ENCODE assay signal across 8 mouse cellular contexts in genomic region chr1:138983465-138983864, GRCm38 (mm10). TPM values are rescaled to one million over a fixed set of nuclear protein-coding genes. Genes with fewer than 3 reads are reported as not detected.
DNase-seq lines count a peak whose midpoint lies in the region; ATAC-seq lines count a peak whose summit lies in the region.

No protein-coding gene starts in this region.

- ATAC-seq in frontal cortex, adult (ENCODE audit: low TSS enrichment), result peak; percentile 94

- no peak for DNase-seq in frontal cortex, postnatal 25 days (ENCODE audit: low spot score in 2 of 2)
- DNase-seq in urinary bladder, postnatal 14 days (ENCODE audit: low spot score), result peak; percentile 19
- no peak for DNase-seq in urinary bladder, postnatal 25 days (ENCODE audit: low spot score)
- DNase-seq in left cerebral cortex, postnatal 36 days (ENCODE audit: low spot score in 2 of 2), result peak; percentile 56 to 66
- DNase-seq in embryo, embryonic 10 days (ENCODE audit: low spot score), result no peak
- no peak for DNase-seq in gastrocnemius, postnatal 4 days (ENCODE audit: low spot score in 2 of 2)
- no peak for DNase-seq in thymus, postnatal 4 days

- intact Hi-C loops in left cerebral cortex, postnatal 36 days (cut with DNase I), result no loop called here

RNA-seq across cellular contexts. Expression of gene Dennd1b, which starts 20.2 kb away (rescaled TPM):
- total RNA-seq in left cerebral cortex, postnatal 36 days (2021), result 10 to 100 TPM; 31.6 to 39.9 TPM
- total RNA-seq in gastrocnemius, postnatal 4 days (2021), result 10 to 100 TPM; 29.4 to 31.7 TPM

Comparison
In these comparisons a context has a peak if more than half of its experiments do, and no peak if none do; other contexts are left out.
1. DNase-seq: peak in urinary bladder, postnatal 14 days (single experiment) and left cerebral cortex, postnatal 36 days (2 of 2); none in frontal cortex, postnatal 25 days (0 of 2), urinary bladder, postnatal 25 days (single experiment), embryo, embryonic 10 days (single experiment), gastrocnemius, postnatal 4 days (0 of 2) and thymus, postnatal 4 days (single experiment).